Mouse (Mus musculus) lung, postnatal 0 days (tissue): ENCODE data around the gene Apaf1. TPM values are rescaled to one million over a fixed set of nuclear protein-coding genes. Genes with fewer than 3 reads are reported as not detected.

Source experiments
- ATAC-seq: fragments of 200-750 bp; cut with Nextera tagmentation; 2 replicates; pipeline ENCODE4 v1.8.0; 2017; ENCODE audit warnings: moderate library complexity
- DNase-seq: peaks from one replicate; pipeline ENCODE4 v3.0.0-alpha.2; 2016; ENCODE audit warnings: low spot score
- H3K27ac ChIP-seq: fragments of 300-500 bp; sonication (generic); 2 replicates; pipeline ENCODE4 v1.5.1; 2014; ENCODE audit warnings: antibody characterized with exemption, mild to moderate bottlenecking, low read length, mixed read lengths
- H3K27me3 ChIP-seq: fragments of 300-500 bp; sonication (generic); replicated peaks from 2 replicates; pipeline ENCODE4 v1.6.1; 2014; ENCODE audit warnings: low read length, mixed read lengths; ENCODE audit not compliant: insufficient read depth
- H3K36me3 ChIP-seq: fragments of 300-500 bp; sonication (generic); 2 replicates; pipeline ENCODE4 v1.6.1; 2014; ENCODE audit warnings: low read length, mixed read lengths; ENCODE audit not compliant: insufficient read depth
- H3K4me1 ChIP-seq: fragments of 300-500 bp; sonication (generic); 2 replicates; pipeline ENCODE4 v1.6.1; 2014; ENCODE audit warnings: antibody characterized with exemption, low read depth, low read length, mixed read lengths; ENCODE audit not compliant: insufficient read depth
- H3K4me2 ChIP-seq: fragments of 300-500 bp; sonication (generic); replicated peaks from 2 replicates; pipeline ENCODE4 v1.6.1; 2014; ENCODE audit warnings: low read depth, mild to moderate bottlenecking, low read length, moderate library complexity, mixed read lengths
- H3K4me3 ChIP-seq: fragments of 300-500 bp; sonication (generic); 2 replicates; pipeline ENCODE4 v1.5.1; 2014; ENCODE audit warnings: low read depth, low read length
- H3K9ac ChIP-seq: fragments of 300-500 bp; sonication (generic); replicated peaks from 2 replicates; pipeline ENCODE4 v1.6.1; 2014; ENCODE audit warnings: low read depth, mild to moderate bottlenecking
- H3K9me3 ChIP-seq: fragments of 300-500 bp; sonication (generic); 2 replicates; pipeline ENCODE4 v1.6.1; 2016; ENCODE audit warnings: low read length, mixed read lengths
- CTCF ChIP-seq: IDR thresholded peaks from 2 replicates; pipeline ENCODE4 v1.5.1; 2016; ENCODE audit warnings: antibody characterized with exemption, mild to moderate bottlenecking
- EP300 ChIP-seq: IDR thresholded peaks from 2 replicates; pipeline ENCODE4 v1.6.1; 2016; ENCODE audit warnings: antibody characterized with exemption, mild to moderate bottlenecking, control low read depth
- WGBS: fragments of 180-500 bp; shearing (Covaris S2); extraction: QIAGEN DNeasy Blood & Tissue Kit; methylation state at CpG from one replicate; pipeline ENCODE4 v1.1.7; 2014; 5-methylcytosine and 5-hydroxymethylcytosine counted together
- polyA plus RNA-seq: library from polyadenylated mRNA; unstranded; fragments of >200 nt; fragmentation: Nextera tagmentation; extraction: Ambion mirVana; gene quantifications from 2 replicates; pipeline ENCODE4 v1.2.1, GENCODE M21; 2015

The Apaf1 gene
- polyA plus RNA-seq, 1 experiment from 2014 or later, result 14.3 TPM

DNA sequence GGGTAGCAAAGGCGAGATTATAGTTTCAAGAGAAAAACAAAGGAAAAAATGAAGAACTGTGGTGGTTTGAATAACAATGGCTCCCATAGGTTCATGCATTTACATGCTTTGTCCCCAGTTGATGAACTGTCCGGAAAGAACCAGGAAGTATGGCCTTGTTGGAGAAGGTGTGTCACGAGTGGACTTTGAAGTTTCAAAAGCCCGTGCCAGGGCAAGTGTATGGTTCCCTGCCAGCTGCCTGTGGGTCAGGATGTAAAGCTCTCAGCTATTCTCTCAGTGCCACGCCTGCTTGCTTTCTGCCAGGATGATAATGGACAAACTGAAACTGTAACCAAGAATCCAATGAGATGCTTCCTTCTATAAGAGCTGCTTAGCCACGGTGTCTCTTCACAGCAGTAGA is 20.2 kb downstream of the Apaf1 start:
- TF ChIP-seq EP300, result no peak
- Histone ChIP-seq H3K27ac (no peak overlapping the region), H3K4me1 (no peaks in the 10 kb centered on the region), H3K27me3 (no peaks in the 10 kb centered on the region), H3K36me3 (peaks cover 15% of the 10 kb centered on the region; the same call in 1 of the 2 replicates), H3K4me3 (no peak overlapping the region), H3K9ac (no peak overlapping the region), H3K4me2 (no peak overlapping the region), H3K9me3 (no peaks in the 10 kb centered on the region)
- no peak for ATAC-seq
- DNase-seq, result no peak
- 78% methylated on average over 6 of the region's 6 CpGs for WGBS

DNA sequence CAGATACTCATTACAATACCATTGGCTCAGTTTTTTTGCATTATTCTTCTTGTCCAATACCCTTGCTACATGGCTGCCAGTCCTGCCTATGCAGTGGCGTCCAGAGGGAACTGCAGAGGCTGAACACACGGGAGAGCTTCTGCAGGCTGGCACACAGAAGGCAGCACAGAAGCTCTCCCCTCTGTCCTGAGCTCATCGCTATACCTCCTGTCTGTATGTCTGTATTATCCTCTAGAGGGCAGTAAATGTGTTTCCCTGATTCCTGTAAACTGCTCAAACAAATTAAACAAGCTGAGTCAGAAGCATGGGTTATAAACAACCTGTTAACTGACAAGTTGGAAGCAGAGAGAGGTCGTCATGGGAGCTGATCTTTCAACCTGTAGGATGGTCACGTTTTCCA is 21.8 kb downstream of the Apaf1 start:
- 42% methylated on average over 5 of the region's 5 CpGs for WGBS
- Histone ChIP-seq H3K27ac (no peak overlapping the region), H3K27me3 (no peaks in the 10 kb centered on the region), H3K36me3 (peaks cover 4% of the 10 kb centered on the region; the same call in 1 of the 2 replicates), H3K4me3 (no peak overlapping the region), H3K4me2 (no peak overlapping the region), H3K9me3 (no peaks in the 10 kb centered on the region), H3K9ac (no peak overlapping the region), H3K4me1 (no peaks in the 10 kb centered on the region)
- no peak for TF ChIP-seq EP300
- TF ChIP-seq CTCF, result peak; percentile 62
- DNase-seq, result peak; percentile 56
- ATAC-seq, result peak; percentile 41; the same call in 1 of the 2 replicates

DNA sequence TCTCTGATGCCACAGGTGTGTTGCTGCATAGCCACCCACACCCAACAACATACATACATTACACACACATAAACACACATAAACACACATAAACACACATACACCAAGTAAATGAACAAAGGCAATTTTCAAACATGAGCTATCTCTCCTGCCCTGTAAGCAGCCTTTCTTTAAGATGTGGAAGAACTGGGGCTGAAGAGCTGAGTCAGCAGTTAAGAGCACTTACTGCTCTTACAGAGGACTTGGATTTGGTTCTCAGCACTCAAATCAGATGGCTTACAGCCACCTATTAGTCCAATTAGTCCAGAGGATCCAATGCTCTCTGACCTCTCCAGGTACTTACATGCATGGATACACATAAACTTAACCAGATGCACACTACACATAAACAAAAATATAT is 29.8 kb downstream of the Apaf1 start:
- H3K9me3 ChIP-seq, result no peaks in the 10 kb centered on the region
- no peak for TF ChIP-seq CTCF
- TF ChIP-seq EP300, result no peak
- ATAC-seq (no peak), DNase-seq (no peak)
- H3K36me3 ChIP-seq, result peaks cover 39% of the 10 kb centered on the region; the same call in 1 of the 2 replicates
- no peaks in the 10 kb centered on the region for H3K4me1 ChIP-seq
- no peak overlapping the region for H3K9ac ChIP-seq
- H3K4me3 ChIP-seq, result no peak overlapping the region
- no peak overlapping the region for H3K27ac ChIP-seq
- H3K27me3 ChIP-seq, result no peaks in the 10 kb centered on the region
- no peak overlapping the region for H3K4me2 ChIP-seq

DNA sequence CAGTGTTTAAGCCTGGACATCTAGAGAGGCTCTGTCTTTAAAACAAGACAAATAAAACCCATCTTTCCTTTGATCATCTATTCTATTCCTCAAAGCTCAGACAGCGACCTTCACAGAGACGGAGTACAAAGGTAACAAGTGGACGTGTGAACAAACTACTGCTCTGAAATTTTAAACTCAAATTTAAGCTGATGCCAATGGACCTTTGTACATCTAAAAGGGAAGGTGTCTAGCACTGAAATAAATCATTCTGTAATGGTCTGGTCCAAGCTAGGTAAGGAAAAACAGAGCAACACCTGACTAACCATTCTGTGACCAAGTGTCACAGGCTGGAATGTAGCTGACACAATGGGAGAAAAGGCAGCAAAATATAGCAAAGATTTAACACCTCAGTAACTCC is 31.4 kb downstream of the Apaf1 start:
- no peak overlapping the region for H3K9ac ChIP-seq
- H3K9me3 ChIP-seq, result no peaks in the 10 kb centered on the region
- WGBS, result 95% methylated on average over 3 of the region's 3 CpGs
- H3K4me2 ChIP-seq, result no peak overlapping the region
- no peak overlapping the region for H3K4me3 ChIP-seq
- ATAC-seq (no peak), DNase-seq (no peak)
- peaks cover 41% of the 10 kb centered on the region; the same call in 1 of the 2 replicates for H3K36me3 ChIP-seq
- no peak overlapping the region for H3K27ac ChIP-seq
- no peaks in the 10 kb centered on the region for H3K4me1 ChIP-seq
- TF ChIP-seq CTCF (no peak), EP300 (no peak)
- no peaks in the 10 kb centered on the region for H3K27me3 ChIP-seq

DNA sequence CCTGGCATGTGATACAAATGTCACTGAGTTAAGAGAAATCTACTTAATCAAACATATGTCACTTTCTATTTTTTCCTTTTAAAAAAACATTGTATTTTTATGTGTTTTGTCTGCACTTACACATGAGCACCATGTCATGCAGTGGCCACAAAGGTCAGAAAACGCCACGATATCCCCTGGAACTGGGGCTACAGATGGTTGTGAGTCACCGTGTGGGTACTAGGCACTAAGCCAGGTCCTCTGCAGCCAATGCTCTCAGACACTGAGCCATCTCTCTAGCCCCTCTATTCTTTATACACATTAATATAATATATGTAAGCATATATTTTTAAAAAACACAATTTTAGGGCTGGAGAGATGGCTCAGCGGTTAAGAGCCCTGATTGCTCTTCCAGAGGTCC is 32.9 kb downstream of the Apaf1 start:
- ATAC-seq, result no peak
- Histone ChIP-seq H3K4me2 (no peak overlapping the region), H3K9me3 (no peaks in the 10 kb centered on the region), H3K36me3 (peaks cover 37% of the 10 kb centered on the region; the same call in 1 of the 2 replicates), H3K4me3 (no peak overlapping the region), H3K4me1 (no peaks in the 10 kb centered on the region), H3K27me3 (no peaks in the 10 kb centered on the region), H3K27ac (no peak overlapping the region), H3K9ac (no peak overlapping the region)
- WGBS, result 82% methylated on average over 4 of the region's 4 CpGs
- no peak for DNase-seq
- TF ChIP-seq CTCF (no peak), EP300 (no peak)

DNA sequence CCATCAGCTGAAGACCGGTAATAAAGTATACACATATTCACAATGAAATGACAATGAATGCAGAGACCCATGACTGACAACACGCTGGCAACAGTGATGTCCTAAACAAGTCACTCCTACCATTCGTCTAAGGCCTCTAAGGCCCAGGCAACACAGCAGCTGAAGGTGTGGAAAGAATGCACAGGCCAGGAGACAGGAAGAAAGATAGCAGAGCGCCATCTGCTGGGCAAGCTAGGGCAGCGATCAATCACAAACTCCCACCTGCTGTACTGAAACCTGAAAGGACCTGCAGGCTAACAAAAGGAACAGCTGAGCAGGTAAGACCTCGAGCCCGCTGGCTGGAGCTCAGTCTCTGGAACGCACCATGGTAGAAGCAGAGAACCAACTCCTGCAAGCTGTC is 48.6 kb downstream of the Apaf1 start:
- H3K4me2 ChIP-seq, result no peak overlapping the region
- peaks cover 12% of the 10 kb centered on the region; the same call in 1 of the 2 replicates for H3K36me3 ChIP-seq
- H3K9ac ChIP-seq, result no peak overlapping the region
- H3K9me3 ChIP-seq, result no peaks in the 10 kb centered on the region
- 30% methylated on average over 8 of the region's 8 CpGs for WGBS
- H3K4me3 ChIP-seq, result no peak overlapping the region
- peak; percentile 51 for DNase-seq
- H3K27ac ChIP-seq, result no peak overlapping the region
- H3K27me3 ChIP-seq, result no peaks in the 10 kb centered on the region
- no peaks in the 10 kb centered on the region for H3K4me1 ChIP-seq
- ATAC-seq, result peak; percentile 48; the same call in 1 of the 2 replicates
- TF ChIP-seq CTCF (peak; percentile 84), EP300 (no peak)

DNA sequence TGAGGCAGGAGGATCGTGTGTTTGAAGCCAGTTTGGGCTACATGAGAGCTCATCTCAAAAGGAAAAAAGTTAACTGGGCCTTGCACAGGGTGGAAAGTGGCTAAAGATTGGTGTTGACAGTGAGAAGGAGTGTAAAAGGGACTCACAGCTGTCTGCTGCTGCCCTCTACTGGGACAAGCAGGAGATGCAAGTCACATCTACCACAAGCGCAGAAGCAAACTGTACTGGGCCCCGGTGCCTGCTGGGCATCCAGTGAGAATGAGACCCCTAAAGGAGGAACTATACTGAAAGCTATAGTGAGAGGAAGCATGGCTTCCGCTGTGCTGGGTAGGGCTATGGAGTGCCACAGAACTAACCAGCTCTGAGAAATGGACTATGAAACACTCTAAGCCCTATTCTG is 50.2 kb downstream of the Apaf1 start:
- DNase-seq (peak; percentile 74), ATAC-seq (peak; percentile 28; the same call in 1 of the 2 replicates)
- Histone ChIP-seq H3K4me2 (no peak overlapping the region), H3K36me3 (peaks cover 15% of the 10 kb centered on the region), H3K9ac (no peak overlapping the region), H3K9me3 (no peaks in the 10 kb centered on the region), H3K4me1 (no peaks in the 10 kb centered on the region), H3K4me3 (no peak overlapping the region), H3K27me3 (no peaks in the 10 kb centered on the region), H3K27ac (no peak overlapping the region)
- peak; percentile 86 for TF ChIP-seq CTCF
- no peak for TF ChIP-seq EP300
- 12% methylated on average over 4 of the region's 4 CpGs for WGBS
